Mouse (Mus musculus): Measurements from ENCODE around the gene Canx. TPM values are rescaled to one million over a fixed set of nuclear protein-coding genes. Genes with fewer than 3 reads are reported as not detected.
A peak's percentile ranks its signal among the peaks of the same experiment; 100 is the strongest.

Canx gene
- polyA plus RNA-seq, 1 experiment from 2014 or later, result 292 TPM

DNA sequence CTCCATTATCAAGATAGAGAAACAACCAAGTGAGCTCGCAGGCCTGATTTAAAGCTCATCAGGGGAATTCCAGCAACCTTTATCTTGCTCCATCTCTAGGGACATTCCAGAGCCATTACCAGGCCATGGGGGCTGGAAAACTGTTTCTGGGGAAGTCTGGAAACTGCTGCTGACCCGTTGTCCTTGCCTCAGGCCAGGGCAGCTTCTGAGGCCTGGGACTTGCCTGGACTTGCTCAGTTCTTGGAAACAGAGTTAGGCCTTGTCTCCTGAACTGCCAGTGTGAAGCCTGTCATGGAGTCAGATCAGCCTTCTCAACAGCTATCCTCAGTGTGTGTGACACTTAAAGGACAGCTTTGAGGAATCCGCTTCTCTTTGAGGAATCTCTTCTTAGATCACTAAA is 73.3 kb downstream of the Canx start:
- Histone ChIP-seq H3K9ac (replicated peaks) (peak overlapping the region; percentile 27; the same call in 1 of the 2 replicates), H3K9me3 (no peaks in the 10 kb centered on the region), H3K4me2 (no peak overlapping the region), H3K4me3 (replicated peaks) (no peak overlapping the region), H3K27me3 (no peaks in the 10 kb centered on the region), H3K36me3 (peaks cover 14% of the 10 kb centered on the region), H3K4me1 (replicated peaks) (peaks cover 20% of the 10 kb centered on the region), H3K27ac (peak overlapping the region; percentile 62)
- 34% methylated on average over 3 of the region's 3 CpGs for WGBS
- no peak for ATAC-seq (ENCODE audit: insufficient number of reproducible peaks, insufficient read depth, low FRiP score, low TSS enrichment, low read depth)

DNA sequence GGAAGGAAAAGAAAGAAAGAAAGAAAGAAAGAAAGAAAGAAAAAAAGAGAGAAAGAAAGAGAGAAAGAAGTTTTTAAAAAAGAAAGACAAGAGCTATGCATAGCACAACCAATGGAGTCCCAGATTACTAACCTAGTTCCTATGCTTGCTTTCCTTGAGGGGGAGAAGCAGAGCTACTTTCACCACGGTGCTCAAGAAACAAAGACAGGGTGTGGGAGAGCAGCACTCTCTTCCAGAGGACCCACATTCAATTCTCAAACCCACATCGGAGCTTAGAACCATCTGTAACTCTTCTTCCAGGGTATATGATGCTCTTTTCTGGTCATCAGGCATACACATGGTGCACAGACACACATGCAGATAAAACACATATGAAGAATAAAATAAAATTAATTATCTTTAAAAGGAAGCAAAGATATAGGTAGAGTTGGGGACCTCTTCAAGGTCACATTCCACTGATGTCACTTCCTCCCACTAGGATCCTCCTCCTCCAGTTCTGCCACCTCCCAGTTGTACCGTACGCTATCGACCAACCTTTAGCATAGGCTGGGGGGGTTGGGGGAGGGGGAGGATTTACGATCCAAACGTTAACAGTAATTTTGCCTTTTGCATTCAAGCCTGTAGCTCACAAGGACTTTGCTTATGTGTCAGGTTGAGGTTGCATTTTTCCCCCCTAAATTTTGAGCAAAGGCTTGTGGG is 76.9 kb downstream of the Canx start:
- H3K27me3 ChIP-seq, result no peaks in the 10 kb centered on the region
- H3K4me3 ChIP-seq (replicated peaks), result no peak overlapping the region
- H3K9me3 ChIP-seq, result no peaks in the 10 kb centered on the region
- no peak overlapping the region for H3K4me2 ChIP-seq
- 74% methylated on average over 7 of the region's 7 CpGs for WGBS
- peaks cover 15% of the 10 kb centered on the region for H3K4me1 ChIP-seq (replicated peaks)
- no peaks in the 10 kb centered on the region for H3K36me3 ChIP-seq
- no peak for ATAC-seq (ENCODE audit: insufficient number of reproducible peaks, insufficient read depth, low FRiP score, low TSS enrichment, low read depth)
- H3K9ac ChIP-seq (replicated peaks), result no peak overlapping the region
- no peak overlapping the region for H3K27ac ChIP-seq

DNA sequence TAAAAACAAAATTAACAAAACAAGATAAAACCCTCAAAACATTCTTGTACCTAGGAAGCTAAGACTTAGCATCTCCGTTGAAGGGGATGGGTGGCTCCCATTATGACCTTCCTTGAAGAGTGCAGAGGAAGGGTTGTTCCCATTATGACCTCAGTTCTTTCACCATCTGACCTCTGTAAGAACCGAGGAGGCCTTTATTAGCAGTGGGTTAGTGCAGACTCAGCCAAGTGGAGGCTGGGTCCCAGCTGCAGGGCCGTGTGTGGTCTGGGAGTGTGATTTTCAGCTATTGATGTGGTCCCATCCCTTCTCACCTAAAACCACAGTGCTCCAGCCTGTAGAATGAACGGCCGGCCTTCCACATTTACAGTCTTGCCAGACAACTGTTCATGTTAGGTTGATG is 80.2 kb downstream of the Canx start:
- Histone ChIP-seq H3K27me3 (no peaks in the 10 kb centered on the region), H3K27ac (no peak overlapping the region), H3K36me3 (no peaks in the 10 kb centered on the region), H3K4me1 (replicated peaks) (no peaks in the 10 kb centered on the region), H3K9ac (replicated peaks) (no peak overlapping the region), H3K4me3 (replicated peaks) (no peak overlapping the region), H3K9me3 (no peaks in the 10 kb centered on the region), H3K4me2 (no peak overlapping the region)
- 76% methylated on average over 5 of the region's 5 CpGs for WGBS
- ATAC-seq (ENCODE audit: insufficient number of reproducible peaks, insufficient read depth, low FRiP score, low TSS enrichment, low read depth), result no peak

MicroRNA genes within 50 kb of the gene (microRNA counts, 519-probe panel; counts per million panel counts)
- microRNA mmu-miR-804, result 4,457 counts per million, percentile 34 among the panel's probes with 10 or more counts

Small RNAs within 50 kb of the gene (microRNA-seq; reads per million reads assigned to microRNA genes)
- not detected for gene Mir804

Other genes with a start within 250 kb of the Canx start
- 45.6 and 48.6 TPM in 2 replicates for gene Tbc1d9b, start 194.3 kb downstream of the Canx start, polyA plus RNA-seq (2016; fragmentation: Nextera tagmentation; extraction: Ambion mirVana)
- 22.8 and 23.8 TPM in 2 replicates for gene Mrnip, start 151.2 kb downstream of the Canx start, polyA plus RNA-seq (2016; fragmentation: Nextera tagmentation; extraction: Ambion mirVana)
- 165 and 167 TPM in 2 replicates for gene Sqstm1, start 114.8 kb downstream of the Canx start, polyA plus RNA-seq (2016; fragmentation: Nextera tagmentation; extraction: Ambion mirVana)
- 31.2 and 35.2 TPM in 2 replicates for gene Mgat4b, start 114.8 kb downstream of the Canx start, polyA plus RNA-seq (2016; fragmentation: Nextera tagmentation; extraction: Ambion mirVana)
- 0.47 and 1.0 TPM in 2 replicates for gene Ltc4s, start 87.1 kb downstream of the Canx start, polyA plus RNA-seq (2016; fragmentation: Nextera tagmentation; extraction: Ambion mirVana)
- gene Maml1, start 33.4 kb downstream of the Canx start, polyA plus RNA-seq (2016; fragmentation: Nextera tagmentation; extraction: Ambion mirVana), result 9.0 and 10.4 TPM in 2 replicates
- gene Cby3, start 28.8 kb upstream of the Canx start, polyA plus RNA-seq (2016; fragmentation: Nextera tagmentation; extraction: Ambion mirVana), result 0.44 TPM in 1 of 2 replicates, not detected in the other
- 636 and 669 TPM in 2 replicates for gene Hnrnph1, start 51.3 kb upstream of the Canx start, polyA plus RNA-seq (2016; fragmentation: Nextera tagmentation; extraction: Ambion mirVana)
- gene Rufy1, start 105.5 kb upstream of the Canx start, polyA plus RNA-seq (2016; fragmentation: Nextera tagmentation; extraction: Ambion mirVana), result 28.1 and 32.0 TPM in 2 replicates

Data from limb, embryonic 12.5 days (tissue).